Comparison of ENCODE assay signal across 26 mouse cellular contexts in the genomic region with DNA sequence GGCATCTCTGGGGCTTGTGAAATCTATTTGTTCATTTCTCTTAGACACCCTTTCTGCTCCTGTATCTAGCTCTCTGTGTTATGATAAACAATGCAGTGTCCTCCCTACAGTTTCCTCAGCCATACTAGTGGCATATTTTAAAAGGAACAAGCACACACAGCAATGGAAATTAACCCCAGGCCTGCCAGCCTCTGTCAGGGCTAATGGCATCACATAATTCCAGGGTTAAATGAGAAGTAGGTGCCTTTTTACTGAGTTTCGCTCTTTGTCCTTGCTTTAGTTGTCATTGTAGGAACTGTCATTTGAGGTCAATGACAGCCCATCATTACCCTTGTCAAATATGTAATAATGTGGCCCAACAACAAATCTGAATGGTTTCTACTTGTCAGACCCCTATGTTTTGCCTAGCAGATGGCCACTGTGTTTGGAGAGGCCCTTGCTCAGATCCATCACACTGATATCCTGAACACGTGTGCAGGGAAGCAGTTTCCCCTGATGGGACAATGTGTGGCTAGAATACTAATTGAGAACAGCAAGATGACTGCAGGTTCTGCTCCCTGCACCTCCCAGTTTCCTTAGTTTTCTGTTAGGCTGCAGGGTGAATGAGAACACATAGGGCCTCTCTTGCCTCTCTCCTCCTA.
DNase-seq lines count a peak whose midpoint lies in the region; ATAC-seq lines count a peak whose summit lies in the region.
"Had no signal": no experiment of that assay in that cellular context is flagged by ENCODE, and none has a peak within 500 bp of the region (broad histone marks: within the 10 kb centered on the region; RNA-seq: fewer than 3 reads in every experiment).

No protein-coding gene starts in this region.

- no peak overlapping the region for H3K4me3 ChIP-seq in forebrain, embryonic 14.5 days (ENCODE audit: low read depth, low read length)
- no peak overlapping the region for H3K4me3 ChIP-seq in hindbrain, embryonic 15.5 days
- H3K4me3 ChIP-seq in midbrain, embryonic 16.5 days (ENCODE audit: low read depth, low read length) = no peak overlapping the region
- H3K4me3 ChIP-seq in liver, embryonic 12.5 days = no peak overlapping the region
- H3K4me3 ChIP-seq: embryonic facial prominence, embryonic 15.5 days; heart, embryonic 13.5 days; intestine, embryonic 15.5 days; kidney, embryonic 15.5 days; neural tube, embryonic 13.5 days had no signal

- H3K9ac ChIP-seq in forebrain, embryonic 14.5 days (ENCODE audit: low read length) = no peak overlapping the region
- no peak overlapping the region for H3K9ac ChIP-seq in hindbrain, embryonic 15.5 days
- no peak overlapping the region for H3K9ac ChIP-seq in midbrain, embryonic 16.5 days (ENCODE audit: low read depth, low read length)
- H3K9ac ChIP-seq in liver, embryonic 12.5 days = no peak overlapping the region
- H3K9ac ChIP-seq: embryonic facial prominence, embryonic 15.5 days; heart, embryonic 13.5 days; intestine, embryonic 15.5 days; kidney, embryonic 15.5 days; lung, embryonic 14.5 days; neural tube, embryonic 13.5 days had no signal

- ATAC-seq in forebrain, embryonic 14.5 days = peak; percentile 93
- peak; percentile 27; the same call in 1 of the 2 replicates for ATAC-seq in hindbrain, embryonic 15.5 days (ENCODE audit: low FRiP score, low read depth)
- peak; percentile 73; the same call in 1 of the 2 replicates for ATAC-seq in midbrain, embryonic 16.5 days
- no peak for ATAC-seq in liver, embryonic 12.5 days
- ATAC-seq: activated CD4-positive, CD25-positive, alpha-beta regulatory T cell, adult 4 months; intestine, embryonic 15.5 days; Patski had no signal

- H3K4me2 ChIP-seq in forebrain, embryonic 14.5 days (ENCODE audit: low read length) = no peak overlapping the region
- no peak overlapping the region for H3K4me2 ChIP-seq in hindbrain, embryonic 15.5 days
- no peak overlapping the region for H3K4me2 ChIP-seq in midbrain, embryonic 16.5 days (ENCODE audit: low read length)
- H3K4me2 ChIP-seq in liver, embryonic 12.5 days = no peak overlapping the region
- H3K4me2 ChIP-seq: embryonic facial prominence, embryonic 15.5 days; heart, embryonic 13.5 days; intestine, embryonic 15.5 days; kidney, embryonic 15.5 days; liver, embryonic 11.5 days; lung, embryonic 14.5 days; neural tube, embryonic 13.5 days had no signal

- H3K27me3 ChIP-seq in forebrain, embryonic 14.5 days (replicated peaks; ENCODE audit: control insufficient read depth, insufficient read depth, low read length) = no peaks in the 10 kb centered on the region
- no peaks in the 10 kb centered on the region for H3K27me3 ChIP-seq in hindbrain, embryonic 15.5 days
- H3K27me3 ChIP-seq in midbrain, embryonic 16.5 days (ENCODE audit: control insufficient read depth, insufficient read depth, low read depth, low read length) = no peaks in the 10 kb centered on the region
- no peaks in the 10 kb centered on the region for H3K27me3 ChIP-seq in liver, embryonic 12.5 days (replicated peaks)
- H3K27me3 ChIP-seq: embryonic facial prominence, embryonic 15.5 days; heart, embryonic 13.5 days; intestine, embryonic 15.5 days; kidney, embryonic 15.5 days; neural tube, embryonic 13.5 days; Patski had no signal

- no peak overlapping the region for H3K27ac ChIP-seq in forebrain, embryonic 14.5 days (ENCODE audit: low read depth, low read length)
- H3K27ac ChIP-seq in hindbrain, embryonic 15.5 days (replicated peaks) = no peak overlapping the region
- H3K27ac ChIP-seq in midbrain, embryonic 16.5 days (ENCODE audit: low read length) = no peak overlapping the region; the same call in 1 of the 2 replicates
- H3K27ac ChIP-seq in liver, embryonic 12.5 days = no peak overlapping the region
- H3K27ac ChIP-seq: embryonic facial prominence, embryonic 15.5 days; heart, embryonic 13.5 days; intestine, embryonic 15.5 days; kidney, embryonic 15.5 days; macrophage; neural tube, embryonic 13.5 days had no signal

- DNase-seq in brain, embryonic 18.5 days (ENCODE audit: low read depth, low spot score) = peak; percentile 16
- DNase-seq in forebrain, embryonic 14.5 days (ENCODE audit: low spot score) = peak; percentile 64
- no peak for DNase-seq in left cerebral cortex, adult 9 months (ENCODE audit: low spot score in 2 of 2)
- DNase-seq in frontal cortex, adult 2 months (ENCODE audit: extremely low spot score in 1 of 2, low spot score in 1 of 2) = no peak
- DNase-seq: adrenal gland, postnatal 10 days; cerebellum, adult 18-20 months; cerebellum, postnatal 36 days; gastrocnemius, postnatal 10 days; heart, adult 11 months; heart, postnatal 36 days; kidney, postnatal 4 days; lung, embryonic 14.5 days; spleen, adult 18-20 months; thymus, postnatal 25 days had no signal

- WGBS in forebrain, embryonic 14.5 days = 60% methylated on average over 2 of the region's 2 CpGs
- 56% methylated on average over 2 of the region's 2 CpGs for WGBS in hindbrain, embryonic 15.5 days
- 50% methylated on average over 2 of the region's 2 CpGs for WGBS in midbrain, embryonic 16.5 days
- WGBS in liver, embryonic 12.5 days (ENCODE audit: insufficient replicate concordance) = 60% methylated on average over 2 of the region's 2 CpGs

- H3K36me3 ChIP-seq in forebrain, embryonic 14.5 days (ENCODE audit: control insufficient read depth, insufficient read depth, low read length) = no peaks in the 10 kb centered on the region
- no peaks in the 10 kb centered on the region for H3K36me3 ChIP-seq in hindbrain, embryonic 15.5 days
- H3K36me3 ChIP-seq in midbrain, embryonic 16.5 days (ENCODE audit: control insufficient read depth, insufficient read depth, low read length) = no peaks in the 10 kb centered on the region
- no peaks in the 10 kb centered on the region for H3K36me3 ChIP-seq in liver, embryonic 12.5 days
- H3K36me3 ChIP-seq: embryonic facial prominence, embryonic 15.5 days; heart, embryonic 13.5 days; intestine, embryonic 15.5 days; kidney, embryonic 15.5 days; neural tube, embryonic 13.5 days had no signal

- no peaks in the 10 kb centered on the region for H3K4me1 ChIP-seq in forebrain, embryonic 14.5 days (ENCODE audit: control insufficient read depth, insufficient read depth, low read length)
- H3K4me1 ChIP-seq in hindbrain, embryonic 15.5 days (replicated peaks) = no peaks in the 10 kb centered on the region
- H3K4me1 ChIP-seq in midbrain, embryonic 16.5 days (ENCODE audit: control insufficient read depth, insufficient read depth, low read length) = no peaks in the 10 kb centered on the region
- no peaks in the 10 kb centered on the region for H3K4me1 ChIP-seq in liver, embryonic 12.5 days
- H3K4me1 ChIP-seq: embryonic facial prominence, embryonic 15.5 days; heart, embryonic 13.5 days; intestine, embryonic 15.5 days; kidney, embryonic 15.5 days; neural tube, embryonic 13.5 days had no signal

- H3K9me3 ChIP-seq in forebrain, embryonic 14.5 days (replicated peaks; ENCODE audit: control insufficient read depth, low read length) = no peaks in the 10 kb centered on the region
- no peaks in the 10 kb centered on the region for H3K9me3 ChIP-seq in hindbrain, embryonic 15.5 days
- no peaks in the 10 kb centered on the region for H3K9me3 ChIP-seq in midbrain, embryonic 16.5 days (replicated peaks; ENCODE audit: control insufficient read depth, low read length, poor library complexity, severe bottlenecking)
- H3K9me3 ChIP-seq in liver, embryonic 12.5 days (replicated peaks) = no peaks in the 10 kb centered on the region
- H3K9me3 ChIP-seq: embryonic facial prominence, embryonic 15.5 days; heart, embryonic 13.5 days; intestine, embryonic 15.5 days; kidney, embryonic 15.5 days; neural tube, embryonic 13.5 days had no signal

Comparison
In these comparisons a context has a peak if more than half of its experiments do, and no peak if none do; other contexts are left out.
1. DNase-seq: peak in brain, embryonic 18.5 days (single experiment) and forebrain, embryonic 14.5 days (single experiment); none in left cerebral cortex, adult 9 months (0 of 2) and frontal cortex, adult 2 months (0 of 2).